Mouse (Mus musculus): ENCODE measurements around the gene Gm10277.

DNA sequence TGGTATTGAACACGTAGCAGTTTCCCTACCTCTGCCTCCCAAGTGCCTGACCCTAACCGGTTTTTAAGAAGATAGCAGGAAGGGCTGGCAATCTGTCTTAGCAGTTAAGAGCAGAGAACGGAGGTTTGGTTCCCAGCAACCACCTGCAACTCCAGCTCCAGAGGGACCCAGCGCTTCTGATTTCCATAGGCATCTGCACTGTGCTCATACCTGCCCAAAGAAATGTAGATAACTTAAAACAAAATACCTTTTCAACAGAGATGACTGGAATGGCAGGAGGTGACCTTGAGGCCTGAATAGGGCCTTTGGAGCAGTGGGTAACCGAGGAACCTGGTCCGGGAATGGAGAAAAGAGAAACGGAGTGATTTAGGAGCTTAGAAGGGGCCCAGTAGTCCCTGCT lies 49.0 kb downstream of the Gm10277 start:
- no peak for TF ChIP-seq GATA1 (IDR thresholded peaks at IDR 0.05; ENCODE audit: borderline replicate concordance, low read length)
- no peak for TF ChIP-seq FLI1 (IDR thresholded peaks at IDR 0.05; ENCODE audit: low read length)
